Mouse (Mus musculus) midbrain, embryonic 16.5 days (tissue): ENCODE results near the gene Lpp. TPM values are rescaled to one million over a fixed set of nuclear protein-coding genes. Genes with fewer than 3 reads are reported as not detected.

Experiments
- ATAC-seq: fragments of 200-750 bp; cut with Nextera tagmentation; 2 replicates; pipeline ENCODE4 v1.8.0; 2017; ENCODE audit warnings: moderate TSS enrichment
- H3K27ac ChIP-seq: fragments of 300-500 bp; sonication (generic); 2 replicates; pipeline ENCODE4 v1.5.1; 2014; ENCODE audit warnings: mild to moderate bottlenecking, low read length, mixed read lengths
- H3K27me3 ChIP-seq: fragments of 300-500 bp; sonication (generic); 2 replicates; pipeline ENCODE4 v1.6.1; 2014; ENCODE audit warnings: low read depth, low read length, mixed read lengths; ENCODE audit not compliant: control insufficient read depth, insufficient read depth
- H3K36me3 ChIP-seq: fragments of 300-500 bp; sonication (generic); 2 replicates; pipeline ENCODE4 v1.6.1; 2014; ENCODE audit warnings: mild to moderate bottlenecking, low read length, moderate library complexity, mixed read lengths; ENCODE audit not compliant: control insufficient read depth, insufficient read depth
- H3K4me1 ChIP-seq: fragments of 300-500 bp; sonication (generic); 2 replicates; pipeline ENCODE4 v1.6.1; 2014; ENCODE audit warnings: mild to moderate bottlenecking, low read length, mixed read lengths; ENCODE audit not compliant: control insufficient read depth, insufficient read depth
- H3K4me2 ChIP-seq: fragments of 300-500 bp; sonication (generic); 2 replicates; pipeline ENCODE4 v1.6.1; 2014; ENCODE audit warnings: mild to moderate bottlenecking, low read length, mixed read lengths
- H3K4me3 ChIP-seq: fragments of 300-500 bp; sonication (generic); 2 replicates; pipeline ENCODE4 v1.5.1; 2014; ENCODE audit warnings: low read depth, mild to moderate bottlenecking, low read length, moderate library complexity, mixed read lengths
- H3K9ac ChIP-seq: fragments of 300-500 bp; sonication (generic); 2 replicates; pipeline ENCODE4 v1.6.1; 2014; ENCODE audit warnings: low read depth, low read length, mixed read lengths
- H3K9me3 ChIP-seq: fragments of 300-500 bp; sonication (generic); replicated peaks from 2 replicates; pipeline ENCODE4 v1.6.1; 2014; ENCODE audit warnings: mild to moderate bottlenecking, low read length, mixed read lengths; ENCODE audit not compliant: control insufficient read depth, poor library complexity, severe bottlenecking
- WGBS: fragments of 180-500 bp; shearing (Covaris S2); extraction: QIAGEN DNeasy Blood & Tissue Kit; methylation state at CpG from one replicate; pipeline ENCODE4 v1.1.7; 2014; 5-methylcytosine and 5-hydroxymethylcytosine counted together
- polyA plus RNA-seq: library from polyadenylated mRNA; unstranded; fragments of >200 nt; fragmentation: Nextera tagmentation; extraction: Ambion mirVana; gene quantifications from 2 replicates; pipeline ENCODE4 v1.2.1, GENCODE M21; 2015

Lpp gene
- polyA plus RNA-seq, 1 experiment from 2014 or later, result 10.7 TPM

DNA sequence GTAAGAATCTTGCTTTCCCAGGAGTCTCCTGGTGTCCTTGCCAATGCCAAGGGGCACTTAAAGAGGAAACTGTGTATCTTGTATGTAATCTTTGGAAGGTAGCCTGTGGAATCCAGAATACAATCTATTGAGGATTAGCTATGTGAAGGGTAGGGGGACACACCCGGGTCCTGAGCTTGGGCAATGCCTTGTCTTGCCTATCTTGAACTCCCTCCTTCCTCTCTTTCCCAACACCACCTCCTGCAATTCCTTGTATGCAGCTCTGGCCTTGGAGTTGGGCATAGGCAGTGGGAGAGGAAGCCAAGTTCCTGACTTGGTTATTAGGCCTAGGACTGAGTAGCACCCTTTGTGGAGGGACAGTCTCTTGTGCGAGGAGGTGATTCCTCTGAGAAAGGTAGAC is 1.8 kb downstream of the Lpp start:
- Histone ChIP-seq H3K27me3 (no peaks in the 10 kb centered on the region; the same call in 1 of the 2 replicates), H3K27ac (no peak overlapping the region), H3K4me1 (peaks cover 5% of the 10 kb centered on the region; the same call in 1 of the 2 replicates), H3K4me3 (no peak overlapping the region), H3K36me3 (no peaks in the 10 kb centered on the region), H3K9ac (no peak overlapping the region), H3K4me2 (no peak overlapping the region), H3K9me3 (no peaks in the 10 kb centered on the region)
- no peak for ATAC-seq
- WGBS, result 81% methylated on average over 2 of the region's 2 CpGs

DNA sequence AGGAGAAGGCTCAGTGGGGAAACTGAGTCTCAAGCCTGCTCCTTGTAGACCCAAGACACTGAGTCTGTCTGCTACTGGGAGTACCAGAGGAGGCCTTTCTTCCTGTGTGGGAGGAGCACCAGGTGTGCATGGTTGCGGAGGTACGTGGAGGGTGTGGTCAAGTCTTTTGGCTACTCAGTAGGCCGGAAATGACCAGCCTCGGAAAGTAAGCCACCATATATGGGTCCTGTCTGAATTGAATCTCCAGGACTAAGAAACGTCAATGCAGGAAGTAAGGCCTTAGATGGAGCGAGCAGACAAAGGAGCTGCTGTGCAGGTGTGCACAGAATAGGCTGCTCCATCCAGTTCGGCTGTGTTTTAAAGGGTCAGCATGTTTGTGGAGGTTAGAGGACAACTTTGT is 3.2 kb downstream of the Lpp start:
- 94% methylated on average over 7 of the region's 7 CpGs for WGBS
- ATAC-seq, result no peak
- Histone ChIP-seq H3K4me2 (no peak overlapping the region), H3K27ac (no peak overlapping the region), H3K27me3 (no peaks in the 10 kb centered on the region), H3K9ac (no peak overlapping the region), H3K4me3 (no peak overlapping the region), H3K4me1 (peaks cover 5% of the 10 kb centered on the region; the same call in 1 of the 2 replicates), H3K9me3 (no peaks in the 10 kb centered on the region; the same call in 1 of the 2 replicates), H3K36me3 (no peaks in the 10 kb centered on the region)

DNA sequence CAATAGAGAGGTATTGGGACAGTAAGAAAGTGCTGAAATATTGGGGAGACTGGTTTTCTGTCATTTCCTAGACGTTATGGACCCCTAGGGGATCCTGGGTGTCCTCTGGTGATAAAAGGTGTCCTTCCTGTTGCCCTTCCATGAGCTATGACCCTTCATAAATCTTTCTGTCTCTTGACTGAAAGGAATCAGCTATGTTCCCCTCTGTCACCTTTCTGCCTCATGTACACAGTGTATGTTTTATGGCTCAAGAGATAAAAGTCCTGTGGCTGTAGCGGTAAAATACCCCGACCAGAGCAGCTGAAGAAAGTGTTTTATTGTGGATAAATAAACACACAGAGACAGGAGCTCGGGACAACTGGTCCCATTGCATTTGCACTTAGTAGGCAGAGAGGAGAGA is 5.2 kb downstream of the Lpp start:
- 78% methylated on average over 4 of the region's 4 CpGs for WGBS
- ATAC-seq, result no peak
- Histone ChIP-seq H3K4me1 (peaks cover 5% of the 10 kb centered on the region; the same call in 1 of the 2 replicates), H3K4me3 (no peak overlapping the region), H3K9me3 (no peaks in the 10 kb centered on the region; the same call in 1 of the 2 replicates), H3K36me3 (no peaks in the 10 kb centered on the region), H3K4me2 (no peak overlapping the region), H3K27ac (no peak overlapping the region), H3K9ac (no peak overlapping the region), H3K27me3 (no peaks in the 10 kb centered on the region)

DNA sequence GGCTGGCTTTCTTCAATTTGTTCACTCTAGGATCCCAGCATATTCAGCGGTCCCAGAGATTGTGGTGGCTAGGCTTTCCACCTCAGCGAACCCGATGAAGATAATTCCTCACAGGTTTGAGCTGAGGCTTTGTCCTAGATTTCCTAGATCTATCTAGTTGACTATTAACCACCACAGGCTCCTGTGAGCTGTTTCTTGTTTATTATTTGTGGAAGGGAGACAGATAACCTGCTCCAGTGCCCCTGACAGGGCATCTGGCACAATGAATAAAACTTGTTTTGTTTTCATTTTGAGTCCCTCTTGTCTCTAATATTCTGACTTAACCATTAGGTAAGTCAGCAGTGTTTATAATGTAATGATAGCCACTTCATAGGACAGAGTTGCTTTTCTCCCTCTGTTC is 5.6 kb downstream of the Lpp start:
- no peak overlapping the region for H3K27ac ChIP-seq

DNA sequence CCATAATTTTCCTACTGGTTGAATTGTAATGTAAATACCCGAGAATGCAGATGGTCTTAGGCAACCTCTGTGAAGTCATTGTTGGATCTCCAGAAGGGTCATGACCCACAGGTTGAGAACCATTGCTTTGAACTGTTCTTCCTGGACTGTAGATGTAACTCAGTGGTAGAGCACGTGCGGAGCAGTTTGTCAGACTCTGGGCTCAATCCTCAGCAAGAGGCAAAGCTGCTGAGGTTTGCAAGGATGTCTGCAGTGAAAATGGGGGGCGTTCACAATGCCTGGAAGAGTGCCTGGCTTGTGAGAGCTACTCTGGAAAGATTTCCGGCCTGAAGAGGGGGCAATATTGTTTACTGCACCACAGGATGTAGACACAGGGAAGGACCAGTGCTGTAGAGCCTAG is 6.2 kb downstream of the Lpp start:
- Histone ChIP-seq H3K9me3 (no peaks in the 10 kb centered on the region; the same call in 1 of the 2 replicates), H3K9ac (no peak overlapping the region), H3K27me3 (no peaks in the 10 kb centered on the region), H3K4me1 (peaks cover 3% of the 10 kb centered on the region; the same call in 1 of the 2 replicates), H3K4me2 (no peak overlapping the region), H3K27ac (no peak overlapping the region), H3K36me3 (no peaks in the 10 kb centered on the region), H3K4me3 (no peak overlapping the region)
- WGBS, result 79% methylated on average over 5 of the region's 5 CpGs
- ATAC-seq, result no peak

More for the DNA sequence above, 5.6 kb downstream of the Lpp start:
- Histone ChIP-seq H3K4me1 (peaks cover 5% of the 10 kb centered on the region; the same call in 1 of the 2 replicates), H3K36me3 (no peaks in the 10 kb centered on the region), H3K27me3 (no peaks in the 10 kb centered on the region), H3K9me3 (no peaks in the 10 kb centered on the region; the same call in 1 of the 2 replicates), H3K4me2 (no peak overlapping the region), H3K4me3 (no peak overlapping the region), H3K9ac (no peak overlapping the region)
- WGBS, result 92% methylated on average over 3 of the region's 3 CpGs
- no peak for ATAC-seq

DNA sequence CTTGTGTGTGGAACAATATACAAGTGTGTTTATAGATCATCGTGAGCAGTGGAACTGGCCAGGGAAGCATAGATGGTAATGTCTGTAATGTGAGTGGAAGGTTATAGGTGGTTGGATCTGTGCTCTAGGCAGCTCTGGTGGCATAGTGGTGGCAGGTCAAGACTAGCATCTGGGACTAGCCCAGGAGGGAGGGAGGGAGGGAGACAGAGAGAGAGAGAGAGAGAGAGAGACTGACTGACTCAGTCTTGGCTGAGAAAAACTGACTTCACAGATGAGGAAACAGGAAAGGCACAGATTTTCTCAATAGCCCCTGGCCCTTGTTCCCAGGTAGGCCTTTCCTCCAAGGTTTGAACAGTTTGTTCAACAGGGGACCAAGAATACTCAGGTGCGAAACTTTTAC is 7.5 kb downstream of the Lpp start:
- H3K27ac ChIP-seq, result no peak overlapping the region
- 91% methylated on average over 2 of the region's 2 CpGs for WGBS
- ATAC-seq, result no peak

DNA sequence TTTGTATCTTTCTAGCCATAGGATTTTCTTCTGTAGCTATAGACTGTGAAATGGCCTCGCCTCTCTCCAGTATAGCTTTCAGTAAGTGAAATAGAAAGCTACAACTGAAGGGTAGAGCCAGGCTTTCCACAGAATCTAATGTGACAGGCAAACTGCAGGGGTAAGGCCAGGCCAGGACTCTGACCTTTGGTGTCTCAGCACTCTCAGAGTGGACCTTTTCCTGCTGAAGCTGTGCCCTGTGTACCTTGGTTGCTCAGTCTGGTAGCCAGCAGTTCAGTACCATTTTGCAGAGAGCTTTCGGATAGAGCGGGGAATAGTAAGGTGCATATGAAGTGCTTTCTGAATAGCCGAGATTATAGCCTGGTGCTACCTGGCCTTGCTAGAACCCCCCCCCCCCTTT is 9.5 kb downstream of the Lpp start:
- H3K27ac ChIP-seq, result no peak overlapping the region
- H3K27me3 ChIP-seq, result no peaks in the 10 kb centered on the region
- ATAC-seq, result no peak
- no peak overlapping the region for H3K4me3 ChIP-seq
- WGBS, result 95% methylated on average over 4 of the region's 4 CpGs
- peaks cover 3% of the 10 kb centered on the region; the same call in 1 of the 2 replicates for H3K9me3 ChIP-seq
- no peak overlapping the region for H3K9ac ChIP-seq
- no peak overlapping the region for H3K4me2 ChIP-seq
- no peaks in the 10 kb centered on the region for H3K4me1 ChIP-seq
- no peaks in the 10 kb centered on the region for H3K36me3 ChIP-seq

More for the DNA sequence above, 7.5 kb downstream of the Lpp start:
- Histone ChIP-seq H3K4me2 (no peak overlapping the region), H3K36me3 (no peaks in the 10 kb centered on the region), H3K4me3 (no peak overlapping the region), H3K9me3 (no peaks in the 10 kb centered on the region; the same call in 1 of the 2 replicates), H3K9ac (no peak overlapping the region), H3K27me3 (no peaks in the 10 kb centered on the region), H3K4me1 (no peaks in the 10 kb centered on the region)

DNA sequence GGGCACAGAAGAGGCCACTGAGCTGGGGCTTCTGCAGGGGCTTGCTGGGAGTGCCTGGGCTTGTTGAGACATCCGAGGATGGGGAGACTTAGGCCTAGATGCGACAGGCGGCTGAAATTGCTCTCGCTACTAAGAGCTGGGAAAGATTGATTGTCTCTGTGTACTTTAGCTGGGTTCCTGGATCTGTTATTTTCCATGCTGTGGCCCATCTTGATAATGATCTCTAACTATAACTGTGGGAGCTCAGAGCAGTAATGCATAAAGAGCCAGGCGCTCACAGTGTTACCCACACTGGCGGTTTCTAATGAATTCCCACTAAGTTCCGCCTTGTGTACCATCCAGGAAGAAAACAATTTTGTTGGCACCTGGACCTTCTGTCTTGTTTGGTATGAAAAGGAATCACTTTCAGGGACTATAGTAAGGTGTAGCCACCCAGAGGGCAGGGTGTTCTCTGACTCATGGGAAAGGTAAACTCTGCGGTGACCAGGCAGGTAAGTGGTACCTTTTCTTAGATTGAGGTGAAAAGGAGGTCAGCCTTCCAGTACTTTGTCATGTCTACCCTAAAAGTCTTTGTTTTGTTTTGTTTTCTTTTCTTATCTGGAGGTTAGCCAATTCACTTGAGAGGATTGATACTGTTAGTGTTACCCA is 10.6 kb downstream of the Lpp start:
- ATAC-seq, result no peak
- WGBS, result 95% methylated on average over 8 of the region's 8 CpGs
- no peaks in the 10 kb centered on the region for H3K27me3 ChIP-seq

DNA sequence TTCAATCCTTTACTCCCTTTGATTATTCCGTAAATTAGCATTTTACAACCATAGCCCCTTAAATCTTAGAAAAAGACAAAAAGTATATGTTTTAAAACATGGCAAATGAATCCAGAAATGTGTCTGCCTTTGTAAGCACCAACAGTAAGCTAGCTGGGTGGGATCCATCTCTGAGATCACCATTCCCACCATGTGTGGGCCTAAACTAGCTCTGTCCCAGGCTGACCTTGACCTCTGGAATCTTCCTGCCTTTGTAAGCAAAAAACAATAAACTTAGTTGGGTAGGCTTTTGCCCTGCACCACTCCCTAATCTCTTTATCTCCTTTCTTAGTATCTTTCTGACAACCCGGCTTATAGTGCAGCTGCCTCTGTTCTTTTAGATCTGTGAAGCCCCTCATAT is 13.2 kb downstream of the Lpp start:
- Histone ChIP-seq H3K9ac (no peak overlapping the region), H3K9me3 (peaks cover 3% of the 10 kb centered on the region; the same call in 1 of the 2 replicates), H3K4me1 (no peaks in the 10 kb centered on the region), H3K27me3 (no peaks in the 10 kb centered on the region), H3K27ac (no peak overlapping the region), H3K4me3 (no peak overlapping the region), H3K36me3 (no peaks in the 10 kb centered on the region), H3K4me2 (no peak overlapping the region)
- ATAC-seq, result no peak
- WGBS, result 90% methylated on average over 2 of the region's 2 CpGs

More for the DNA sequence above, 10.6 kb downstream of the Lpp start:
- H3K9me3 ChIP-seq, result peaks cover 3% of the 10 kb centered on the region; the same call in 1 of the 2 replicates
- no peak overlapping the region for H3K27ac ChIP-seq
- no peak overlapping the region for H3K9ac ChIP-seq
- H3K36me3 ChIP-seq, result no peaks in the 10 kb centered on the region
- no peak overlapping the region for H3K4me2 ChIP-seq
- H3K4me3 ChIP-seq, result no peak overlapping the region
- H3K4me1 ChIP-seq, result no peaks in the 10 kb centered on the region
